ENCODE assay signal across 21 mouse cellular contexts in the genomic region with DNA sequence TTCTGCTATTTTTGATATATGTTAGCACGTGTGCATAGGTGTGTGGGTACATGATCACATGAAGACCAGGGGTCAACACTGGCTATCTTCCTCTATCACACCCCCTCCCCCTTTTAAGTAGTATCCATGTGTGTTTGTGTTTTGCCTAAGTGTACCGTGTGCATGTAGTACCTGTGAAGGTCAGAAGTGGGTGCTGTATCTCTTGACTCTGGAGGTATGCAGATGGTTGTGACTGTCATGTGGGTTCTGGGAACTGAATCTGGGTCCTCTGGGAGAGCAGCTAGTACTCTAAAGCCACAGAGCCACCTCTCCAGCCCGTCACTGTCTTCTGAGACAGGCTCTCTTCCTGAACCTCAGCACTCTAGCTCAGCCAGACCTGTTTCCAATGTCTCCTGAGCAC. TPM values are rescaled to one million over a fixed set of nuclear protein-coding genes. Genes with fewer than 3 reads are reported as not detected.
DNase-seq lines count a peak whose midpoint lies in the region; ATAC-seq and TF ChIP-seq lines count a peak whose summit lies in the region.
"Had no signal": no experiment of that assay in that cellular context is flagged by ENCODE, and none has a peak within 500 bp of the region (broad histone marks: within the 10 kb centered on the region; RNA-seq: fewer than 3 reads in every experiment).

No protein-coding gene starts in this region.

- no peak for DNase-seq in layer of hippocampus, adult 2 months (ENCODE audit: low spot score in 2 of 2)
- DNase-seq in layer of hippocampus, adult 18-20 months (ENCODE audit: low spot score in 2 of 2), result no peak
- DNase-seq in 416B (ENCODE audit: low read depth), result peak; percentile 28
- DNase-seq in Patski (ENCODE audit: low read depth, low spot score), result no peak
- peak; percentile 56 for DNase-seq in naive thymus-derived CD4-positive, alpha-beta T cell, adult 2 months (ENCODE audit: low read depth)
- DNase-seq in urinary bladder, postnatal 14 days (ENCODE audit: low spot score), result no peak
- DNase-seq: adrenal gland, adult 8-10 months; cerebellum, adult 9-10 months; gastrocnemius, postnatal 25 days; kidney, adult 2 months; kidney, postnatal 14 days; thymus, postnatal 25 days had no signal

- no peak overlapping the region for H3K27ac ChIP-seq in layer of hippocampus, adult 2 months
- H3K27ac ChIP-seq: embryonic facial prominence, embryonic 10.5 days; forebrain, embryonic 13.5 days; left cerebral cortex, adult 2 months; limb, embryonic 10.5 days; lung, embryonic 15.5 days had no signal

- in situ Hi-C loops in Patski (cut with MboI; ENCODE audit: low pct_unique_long_range_greater_than_20kb), result no loop called here

- CTCF ChIA-PET in Patski (lab: Charles Lee), result interaction anchor here (0.9 to 1.4 kb wide), 4 partner anchors 11 to 35 kb away, joined by 3 read pairs; no protein-coding TSS in a partner anchor

- no peak overlapping the region for H3K4me3 ChIP-seq in layer of hippocampus, adult 2 months
- H3K4me3 ChIP-seq: embryonic facial prominence, embryonic 10.5 days; forebrain, embryonic 13.5 days; left cerebral cortex, adult 2 months; limb, embryonic 10.5 days; lung, embryonic 15.5 days had no signal

- no peak for ATAC-seq in Patski
- no peak for ATAC-seq in erythroblast, adult 5-6 weeks (replicated peaks; ENCODE audit: low FRiP score, poor library complexity, severe bottlenecking)
- ATAC-seq: forebrain, embryonic 13.5 days; hindbrain, embryonic 16.5 days; midbrain, embryonic 16.5 days had no signal

- POLR2A ChIA-PET in Patski (lab: Charles Lee), result no interaction called here

- peak; percentile 27 for TF ChIP-seq CTCF in layer of hippocampus, adult 2 months (conservative IDR thresholded peaks at IDR 0.05)
- TF ChIP-seq CTCF in Patski (IDR thresholded peaks at IDR 0.05), result peak; percentile 56

- H3K27me3 ChIP-seq in Patski, result no peaks in the 10 kb centered on the region
- H3K27me3 ChIP-seq: forebrain, embryonic 13.5 days; lung, embryonic 15.5 days had no signal

RNA-seq across cellular contexts. Expression of a gene that starts 42.6 kb away (rescaled TPM):
- 10 to 100 TPM; 67.6 to 75.5 TPM for total RNA-seq in layer of hippocampus, adult 2 months (2021)
- 10 to 100 TPM; 66.2 to 75.6 TPM for total RNA-seq in layer of hippocampus, adult 18-20 months (2021)
- polyA plus RNA-seq in Patski (2021), result 71.7 TPM
- total RNA-seq in erythroblast, adult 5-6 weeks (2015; ENCODE audit: low replicate concordance), result 0.42 and 3.1 TPM in 2 replicates
- 1.7 and 9.2 TPM in 2 replicates for total RNA-seq in erythroblast, adult 5-6 weeks (2017; ENCODE audit: low replicate concordance)

RNA-seq across cellular contexts. Expression of a gene that starts 46.1 kb away (rescaled TPM):
- not detected for total RNA-seq in layer of hippocampus, adult 2 months (2021)
- total RNA-seq in layer of hippocampus, adult 18-20 months (2021), result not detected
- 0.15 TPM for polyA plus RNA-seq in Patski (2021)
- total RNA-seq in erythroblast, adult 5-6 weeks (2015; ENCODE audit: low replicate concordance), result 0.84 TPM in 1 of 2 replicates, not detected in the other
- total RNA-seq in erythroblast, adult 5-6 weeks (2017; ENCODE audit: low replicate concordance), result 0.26 and 2.9 TPM in 2 replicates
- total RNA-seq: left cerebral cortex, adult 2 months had no signal
- polyA plus RNA-seq: C2C12; midbrain, embryonic 16.5 days had no signal

Comparison
In these comparisons a context has a peak if more than half of its experiments do, and no peak if none do; other contexts are left out.
1. DNase-seq: peak in 416B (single experiment) and naive thymus-derived CD4-positive, alpha-beta T cell, adult 2 months (single experiment); none in layer of hippocampus, adult 2 months (0 of 2), layer of hippocampus, adult 18-20 months (0 of 2), Patski (single experiment) and urinary bladder, postnatal 14 days (single experiment).
2. RNA of a gene that starts 42.6 kb away (total RNA-seq): 66.2 to 75.6 TPM in layer of hippocampus, adult 18-20 months and 67.6 to 75.5 TPM in layer of hippocampus, adult 2 months; 0.42 to 9.2 TPM in erythroblast, adult 5-6 weeks; every median in the first group is over 4 times any median in the second.